Mouse (Mus musculus): Measurements from ENCODE around the gene Megf6. TPM values are rescaled to one million over a fixed set of nuclear protein-coding genes. Genes with fewer than 3 reads are reported as not detected.

Gene Megf6
- polyA plus RNA-seq, 1 experiment from 2014 or later: 12.7 TPM

GRCm38 (mm10) chr4:154247207-154248091, 76.9 kb downstream of the Megf6 start:
- peak; percentile 40 for ATAC-seq (ENCODE audit: low FRiP score, low TSS enrichment)
- Histone ChIP-seq H3K4me1 (ENCODE audit: control insufficient read depth, insufficient read depth, low read length) (peaks cover 17% of the 10 kb centered on the region; the same call in 1 of the 2 replicates), H3K9me3 (ENCODE audit: control insufficient read depth, low read length) (no peaks in the 10 kb centered on the region), H3K4me2 (replicated peaks; ENCODE audit: low read depth, low read length) (no peak overlapping the region), H3K4me3 (ENCODE audit: low read length) (no peak overlapping the region), H3K36me3 (ENCODE audit: control insufficient read depth, insufficient read depth, low read length) (no peaks in the 10 kb centered on the region), H3K9ac (ENCODE audit: low read depth, low read length) (0 out of 2 replicates have a peak overlapping the region, but pooled peaks have one; percentile 4), H3K27me3 (ENCODE audit: control insufficient read depth, insufficient read depth, low read length) (no peaks in the 10 kb centered on the region), H3K27ac (ENCODE audit: low read depth, low read length) (no peak overlapping the region)
- WGBS: 23% methylated on average over 22 of the region's 22 CpGs

GRCm38 (mm10) chr4:154248092-154248805, 77.7 kb downstream of the Megf6 start:
- WGBS: 59% methylated on average over 21 of the region's 21 CpGs
- peaks cover 17% of the 10 kb centered on the region; the same call in 1 of the 2 replicates for H3K4me1 ChIP-seq (ENCODE audit: control insufficient read depth, insufficient read depth, low read length)
- H3K9me3 ChIP-seq (ENCODE audit: control insufficient read depth, low read length): no peaks in the 10 kb centered on the region
- H3K27ac ChIP-seq (ENCODE audit: low read depth, low read length): no peak overlapping the region
- no peak overlapping the region for H3K4me2 ChIP-seq (replicated peaks; ENCODE audit: low read depth, low read length)
- no peak overlapping the region for H3K4me3 ChIP-seq (ENCODE audit: low read length)
- H3K36me3 ChIP-seq (ENCODE audit: control insufficient read depth, insufficient read depth, low read length): no peaks in the 10 kb centered on the region
- H3K27me3 ChIP-seq (ENCODE audit: control insufficient read depth, insufficient read depth, low read length): no peaks in the 10 kb centered on the region
- H3K9ac ChIP-seq (ENCODE audit: low read depth, low read length): 0 out of 2 replicates have a peak overlapping the region, but pooled peaks have one; percentile 4
- no peak for ATAC-seq (ENCODE audit: low FRiP score, low TSS enrichment)

DNA sequence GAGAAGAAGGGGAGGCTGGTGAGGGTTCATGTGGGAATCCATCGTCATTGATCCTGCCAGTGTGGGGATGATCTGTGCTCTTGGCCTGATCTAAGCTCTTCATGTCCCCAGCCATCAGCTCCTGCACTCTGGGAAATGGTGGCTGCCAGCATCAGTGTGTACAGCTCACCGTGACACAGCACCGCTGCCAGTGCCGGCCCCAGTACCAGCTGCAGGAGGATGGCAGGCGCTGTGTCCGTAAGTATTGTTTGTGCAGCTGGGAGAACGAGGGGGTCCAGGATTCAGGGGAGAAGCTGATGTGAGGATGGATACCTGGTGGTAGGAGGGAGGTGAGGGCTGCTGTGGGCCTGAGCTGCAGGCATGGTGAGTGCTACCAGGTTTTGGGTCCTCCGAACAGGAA, 78.8 kb downstream of the Megf6 start:
- Histone ChIP-seq H3K4me1 (ENCODE audit: control insufficient read depth, insufficient read depth, low read length) (peaks cover 17% of the 10 kb centered on the region; the same call in 1 of the 2 replicates), H3K27ac (ENCODE audit: low read depth, low read length) (no peak overlapping the region), H3K9ac (ENCODE audit: low read depth, low read length) (no peak overlapping the region), H3K9me3 (ENCODE audit: control insufficient read depth, low read length) (no peaks in the 10 kb centered on the region), H3K4me2 (replicated peaks; ENCODE audit: low read depth, low read length) (no peak overlapping the region), H3K4me3 (ENCODE audit: low read length) (no peak overlapping the region), H3K36me3 (ENCODE audit: control insufficient read depth, insufficient read depth, low read length) (no peaks in the 10 kb centered on the region), H3K27me3 (ENCODE audit: control insufficient read depth, insufficient read depth, low read length) (no peaks in the 10 kb centered on the region)
- no peak for ATAC-seq (ENCODE audit: low FRiP score, low TSS enrichment)
- WGBS: 73% methylated on average over 8 of the region's 8 CpGs

DNA sequence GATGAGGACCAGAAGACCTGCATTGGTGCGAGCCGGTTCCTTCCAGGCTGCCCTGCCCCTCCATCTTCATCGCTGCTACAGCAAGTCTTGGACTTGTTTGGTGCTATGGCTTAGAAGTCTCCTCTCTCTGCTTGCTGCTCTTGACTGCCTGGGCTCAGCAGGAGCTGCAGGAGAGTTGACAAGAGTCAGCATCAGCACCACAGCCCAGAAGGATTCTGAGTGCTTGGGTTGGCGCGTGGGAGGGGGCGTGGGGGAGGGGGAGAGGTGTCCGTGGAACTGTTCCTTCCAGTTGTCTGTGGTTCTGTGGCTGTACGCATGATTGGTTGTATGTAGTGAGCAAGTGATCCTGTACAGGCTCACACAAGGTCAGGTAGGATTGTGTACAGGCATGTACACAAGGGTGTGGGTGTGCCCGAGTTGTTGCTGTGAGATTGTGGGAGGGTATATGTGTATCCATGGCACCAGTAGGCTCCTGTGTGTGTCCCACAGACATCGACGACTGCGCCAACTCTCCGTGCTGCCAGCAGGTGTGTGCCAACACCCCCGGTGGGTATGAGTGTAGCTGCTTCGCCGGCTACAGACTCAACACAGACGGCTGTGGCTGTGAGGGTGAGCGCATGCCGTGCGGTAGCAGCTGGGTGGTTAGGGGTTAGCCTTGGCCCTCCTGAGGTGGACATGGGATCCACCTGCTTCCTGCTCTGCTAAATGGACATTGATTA, 82.2 kb downstream of the Megf6 start:
- H3K9ac ChIP-seq (ENCODE audit: low read depth, low read length): no peak overlapping the region
- no peak overlapping the region for H3K4me2 ChIP-seq (replicated peaks; ENCODE audit: low read depth, low read length)
- 88% methylated on average over 20 of the region's 20 CpGs for WGBS
- no peak overlapping the region for H3K4me3 ChIP-seq (ENCODE audit: low read length)
- H3K27me3 ChIP-seq (ENCODE audit: control insufficient read depth, insufficient read depth, low read length): no peaks in the 10 kb centered on the region
- no peaks in the 10 kb centered on the region for H3K36me3 ChIP-seq (ENCODE audit: control insufficient read depth, insufficient read depth, low read length)
- no peak for ATAC-seq (ENCODE audit: low FRiP score, low TSS enrichment)
- H3K4me1 ChIP-seq (ENCODE audit: control insufficient read depth, insufficient read depth, low read length): 0 out of 2 replicates have a peak, but pooled peaks cover 8% of the 10 kb centered on the region
- no peak overlapping the region for H3K27ac ChIP-seq (ENCODE audit: low read depth, low read length)
- no peaks in the 10 kb centered on the region for H3K9me3 ChIP-seq (ENCODE audit: control insufficient read depth, low read length)

DNA sequence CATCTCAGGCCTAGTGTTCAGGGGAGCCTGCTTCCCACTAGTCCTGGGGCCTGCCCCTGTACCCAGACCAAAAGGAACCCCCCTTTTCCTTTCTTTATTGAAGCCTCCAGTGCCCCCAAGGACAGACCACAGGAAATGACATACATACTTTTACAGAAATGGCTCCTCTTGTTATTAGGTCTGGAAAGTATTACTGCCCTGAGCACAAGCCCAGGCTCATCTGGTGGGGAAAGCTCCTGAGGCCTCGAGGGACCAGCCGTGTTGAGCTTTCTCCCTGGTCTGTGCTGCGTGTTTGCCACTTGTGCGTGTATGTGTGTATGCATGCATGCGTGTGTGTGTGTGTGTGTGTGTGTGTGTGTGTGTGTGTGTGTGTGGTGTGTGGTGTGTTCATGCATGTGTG, 90.2 kb downstream of the Megf6 start:
- no peaks in the 10 kb centered on the region for H3K4me1 ChIP-seq (ENCODE audit: control insufficient read depth, insufficient read depth, low read length)
- H3K9me3 ChIP-seq (ENCODE audit: control insufficient read depth, low read length): 0 out of 2 replicates have a peak, but pooled peaks cover 3% of the 10 kb centered on the region
- H3K9ac ChIP-seq (ENCODE audit: low read depth, low read length): no peak overlapping the region
- no peak for ATAC-seq (ENCODE audit: low FRiP score, low TSS enrichment)
- no peaks in the 10 kb centered on the region for H3K27me3 ChIP-seq (ENCODE audit: control insufficient read depth, insufficient read depth, low read length)
- no peaks in the 10 kb centered on the region for H3K36me3 ChIP-seq (ENCODE audit: control insufficient read depth, insufficient read depth, low read length)
- WGBS: 92% methylated on average over 5 of the region's 5 CpGs
- no peak overlapping the region for H3K4me2 ChIP-seq (replicated peaks; ENCODE audit: low read depth, low read length)
- no peak overlapping the region for H3K27ac ChIP-seq (ENCODE audit: low read depth, low read length)
- no peak overlapping the region for H3K4me3 ChIP-seq (ENCODE audit: low read length)

DNA sequence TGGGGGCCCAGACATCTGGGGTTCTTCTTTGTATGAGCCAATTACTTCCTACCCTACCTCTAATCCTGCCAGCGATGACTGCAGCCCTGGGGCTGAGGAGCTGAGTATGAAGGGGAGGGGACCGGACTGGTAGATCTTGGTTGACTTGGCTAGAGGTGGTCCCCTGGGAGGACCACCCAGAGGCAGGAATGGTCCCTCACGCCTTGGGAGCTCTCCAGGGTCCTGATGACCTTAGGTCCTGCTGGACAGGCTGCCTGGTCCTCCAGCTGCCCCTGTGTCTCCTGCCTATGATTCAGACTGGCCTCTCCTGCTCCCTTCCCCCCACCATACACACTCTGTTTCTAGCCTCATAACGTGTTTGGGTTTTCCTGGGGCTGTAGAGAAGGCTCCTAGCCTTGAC, 91.5 kb downstream of the Megf6 start:
- no peak for ATAC-seq (ENCODE audit: low FRiP score, low TSS enrichment)
- no peak overlapping the region for H3K27ac ChIP-seq (ENCODE audit: low read depth, low read length)
- no peak overlapping the region for H3K4me2 ChIP-seq (replicated peaks; ENCODE audit: low read depth, low read length)
- H3K9me3 ChIP-seq (ENCODE audit: control insufficient read depth, low read length): 0 out of 2 replicates have a peak, but pooled peaks cover 3% of the 10 kb centered on the region
- peaks cover under 1% of the 10 kb centered on the region; the same call in 1 of the 2 replicates for H3K36me3 ChIP-seq (ENCODE audit: control insufficient read depth, insufficient read depth, low read length)
- no peaks in the 10 kb centered on the region for H3K4me1 ChIP-seq (ENCODE audit: control insufficient read depth, insufficient read depth, low read length)
- H3K4me3 ChIP-seq (ENCODE audit: low read length): no peak overlapping the region
- no peaks in the 10 kb centered on the region for H3K27me3 ChIP-seq (ENCODE audit: control insufficient read depth, insufficient read depth, low read length)
- WGBS: 43% methylated on average over 4 of the region's 4 CpGs
- H3K9ac ChIP-seq (ENCODE audit: low read depth, low read length): no peak overlapping the region

GRCm38 (mm10) chr4:154267511-154267910, 97.0 kb downstream of the Megf6 start:
- Histone ChIP-seq H3K4me1 (ENCODE audit: control insufficient read depth, insufficient read depth, low read length) (no peaks in the 10 kb centered on the region), H3K27me3 (ENCODE audit: control insufficient read depth, insufficient read depth, low read length) (no peaks in the 10 kb centered on the region), H3K4me3 (ENCODE audit: low read length) (no peak overlapping the region), H3K9ac (ENCODE audit: low read depth, low read length) (no peak overlapping the region), H3K9me3 (ENCODE audit: control insufficient read depth, low read length) (0 out of 2 replicates have a peak, but pooled peaks cover 3% of the 10 kb centered on the region), H3K36me3 (ENCODE audit: control insufficient read depth, insufficient read depth, low read length) (peaks cover 2% of the 10 kb centered on the region; the same call in 1 of the 2 replicates), H3K27ac (ENCODE audit: low read depth, low read length) (no peak overlapping the region), H3K4me2 (replicated peaks; ENCODE audit: low read depth, low read length) (no peak overlapping the region)
- ATAC-seq (ENCODE audit: low FRiP score, low TSS enrichment): no peak
- WGBS: 85% methylated on average over 6 of the region's 6 CpGs

DNA sequence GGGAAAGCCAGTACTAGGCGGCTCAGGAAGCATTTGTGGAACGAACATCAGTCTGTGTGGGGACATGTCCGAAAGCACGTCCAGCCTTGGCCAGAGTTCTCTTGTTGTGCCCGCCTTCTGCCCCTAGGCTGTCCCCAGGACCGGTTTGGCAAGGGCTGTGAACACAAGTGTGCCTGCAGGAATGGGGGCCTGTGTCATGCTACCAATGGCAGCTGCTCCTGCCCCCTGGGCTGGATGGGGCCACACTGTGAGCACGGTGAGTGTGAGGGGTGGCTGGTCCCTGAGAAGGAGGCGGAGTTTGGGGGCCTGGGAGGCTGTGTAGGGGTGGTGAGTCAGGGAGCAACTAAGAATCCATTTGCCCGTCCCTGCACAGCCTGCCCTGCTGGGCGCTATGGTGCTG, 99.0 kb downstream of the Megf6 start:
- H3K27me3 ChIP-seq (ENCODE audit: control insufficient read depth, insufficient read depth, low read length): no peaks in the 10 kb centered on the region
- H3K4me2 ChIP-seq (replicated peaks; ENCODE audit: low read depth, low read length): no peak overlapping the region
- no peak overlapping the region; the same call in 1 of the 2 replicates for H3K27ac ChIP-seq (ENCODE audit: low read depth, low read length)
- WGBS: 61% methylated on average over 10 of the region's 10 CpGs
- H3K36me3 ChIP-seq (ENCODE audit: control insufficient read depth, insufficient read depth, low read length): peaks cover 2% of the 10 kb centered on the region; the same call in 1 of the 2 replicates
- H3K4me3 ChIP-seq (ENCODE audit: low read length): no peak overlapping the region
- H3K9me3 ChIP-seq (ENCODE audit: control insufficient read depth, low read length): no peaks in the 10 kb centered on the region
- H3K4me1 ChIP-seq (ENCODE audit: control insufficient read depth, insufficient read depth, low read length): no peaks in the 10 kb centered on the region
- peak; percentile 62; the same call in 1 of the 2 replicates for ATAC-seq (ENCODE audit: low FRiP score, low TSS enrichment)
- H3K9ac ChIP-seq (ENCODE audit: low read depth, low read length): no peak overlapping the region
